ENCODE assay signal across 8 mouse cellular contexts in the genomic region with DNA sequence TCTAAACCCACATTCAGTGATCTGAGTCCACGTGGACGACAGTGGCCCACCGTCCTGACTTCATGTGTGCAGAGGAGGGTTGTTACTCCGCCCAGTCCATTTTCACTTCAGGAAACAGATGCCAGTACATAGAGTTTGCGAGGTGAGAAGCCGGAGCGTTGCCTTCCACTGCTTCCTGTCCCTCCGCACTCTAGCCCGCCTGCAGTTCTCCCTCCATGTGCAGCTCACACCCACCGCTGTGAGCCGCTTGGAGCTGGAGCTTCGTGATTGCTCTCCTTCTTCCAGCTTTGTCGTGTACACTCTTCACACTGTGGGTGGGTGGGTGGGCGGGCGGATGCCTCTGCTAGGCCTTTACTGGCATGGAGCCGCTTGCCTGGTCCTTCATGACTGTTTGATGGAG. TPM values are rescaled to one million over a fixed set of nuclear protein-coding genes. Genes with fewer than 3 reads are reported as not detected.
DNase-seq lines count a peak whose midpoint lies in the region; ATAC-seq and TF ChIP-seq lines count a peak whose summit lies in the region.

No protein-coding gene starts in this region.

- no peak for DNase-seq in kidney, postnatal 14 days
- no peak for DNase-seq in ES-E14 (ENCODE audit: low read depth, low spot score)
- DNase-seq in frontal cortex, postnatal 36 days (ENCODE audit: low spot score in 2 of 2), result peak; percentile 59 to 68
- no peak for DNase-seq in spleen, adult 12 weeks (ENCODE audit: low spot score)
- no peak for DNase-seq in adrenal gland, postnatal 4 days (ENCODE audit: low spot score in 2 of 2)
- DNase-seq in adrenal gland, adult 2 months, result no peak

- in situ Hi-C loops in ES-E14 (cut with MboI; ENCODE audit: low sequenced_read_pairs in 2 of 2, unreplicated experiment in 2 of 2), result no loop called here

- peaks cover 26% of the 10 kb centered on the region for H3K4me1 ChIP-seq in kidney, embryonic 14.5 days (ENCODE audit: control insufficient read depth, insufficient read depth, low read length)
- peaks cover 0 to 8% of the 10 kb centered on the region in 2 experiments; a peak in 2 of 4 replicates for H3K4me1 ChIP-seq in ES-E14 (ENCODE audit: control insufficient read depth in 2 of 2, insufficient read depth in 2 of 2, low read length in 2 of 2, poor library complexity in 1 of 2)
- H3K4me1 ChIP-seq in megakaryocyte, embryonic 14.5 days, result peaks cover 36% of the 10 kb centered on the region

- no peaks in the 10 kb centered on the region for H3K36me3 ChIP-seq in kidney, embryonic 14.5 days (ENCODE audit: control insufficient read depth, insufficient read depth, low read length)
- H3K36me3 ChIP-seq in ES-E14 (ENCODE audit: control insufficient read depth, insufficient read depth, low read length, poor library complexity, severe bottlenecking), result no peaks in the 10 kb centered on the region; the same call in 1 of the 2 replicates
- H3K36me3 ChIP-seq in megakaryocyte, embryonic 14.5 days (replicated peaks; ENCODE audit: low read length), result peaks cover 2% of the 10 kb centered on the region

- H3K27ac ChIP-seq in kidney, embryonic 14.5 days (ENCODE audit: low read depth, low read length), result 0 out of 2 replicates have a peak overlapping the region, but pooled peaks have one; percentile 17
- H3K27ac ChIP-seq in ES-E14 (ENCODE audit: insufficient read depth, low read depth, low read length, poor library complexity, severe bottlenecking), result no peak overlapping the region

- no peak for ATAC-seq in kidney, embryonic 14.5 days (ENCODE audit: low FRiP score, low TSS enrichment)

- H3K4me2 ChIP-seq in kidney, embryonic 14.5 days (replicated peaks; ENCODE audit: low read depth, low read length), result peak overlapping the region; percentile 15; the same call in 1 of the 2 replicates

- H3K9ac ChIP-seq in kidney, embryonic 14.5 days (ENCODE audit: low read depth, low read length), result 0 out of 2 replicates have a peak overlapping the region, but pooled peaks have one; percentile 18
- peak overlapping the region; percentile 3; the same call in 1 of the 2 replicates for H3K9ac ChIP-seq in ES-E14 (ENCODE audit: insufficient read depth, low read depth, low read length, poor library complexity, severe bottlenecking)

- WGBS in kidney, embryonic 14.5 days, result 28% methylated on average over 16 of the region's 16 CpGs

- no peak overlapping the region for H3K4me3 ChIP-seq in kidney, embryonic 14.5 days (ENCODE audit: low read length)
- peak overlapping the region; percentile 13 to 23; a peak in 3 of 4 replicates for H3K4me3 ChIP-seq in ES-E14 (ENCODE audit: insufficient read depth in 1 of 2, low read depth in 1 of 2, low read length in 2 of 2, poor library complexity in 1 of 2, severe bottlenecking in 1 of 2)
- peak overlapping the region; percentile 59 for H3K4me3 ChIP-seq in megakaryocyte, embryonic 14.5 days (replicated peaks)

- no peaks in the 10 kb centered on the region for H3K9me3 ChIP-seq in kidney, embryonic 14.5 days (ENCODE audit: control insufficient read depth, low read length)
- H3K9me3 ChIP-seq in ES-E14 (ENCODE audit: control insufficient read depth, insufficient read depth, low read depth, low read length), result no peaks in the 10 kb centered on the region
- no peaks in the 10 kb centered on the region for H3K9me3 ChIP-seq in megakaryocyte, embryonic 14.5 days

- H3K27me3 ChIP-seq in kidney, embryonic 14.5 days (ENCODE audit: control insufficient read depth, insufficient read depth, low read length), result no peaks in the 10 kb centered on the region
- peaks cover 3% of the 10 kb centered on the region for H3K27me3 ChIP-seq in megakaryocyte, embryonic 14.5 days (replicated peaks)

TF ChIP-seq in ES-E14, 5 proteins besides CTCF, POLR2A, EP300 and RAD21:
- TF ChIP-seq HCFC1 (IDR thresholded peaks at IDR 0.05; ENCODE audit: borderline replicate concordance, insufficient read depth, low read length), result no peak
- TF ChIP-seq CHD2 (IDR thresholded peaks at IDR 0.05; ENCODE audit: low read depth, low read length), result no peak
- no peak for TF ChIP-seq MAFK (IDR thresholded peaks at IDR 0.05; ENCODE audit: insufficient read depth, low read depth, low read length)
- TF ChIP-seq ZNF384 (IDR thresholded peaks at IDR 0.05; ENCODE audit: low read depth, low read length), result no peak
- TF ChIP-seq ZC3H11A (IDR thresholded peaks at IDR 0.05; ENCODE audit: borderline replicate concordance, low read depth, low read length), result no peak

RNA-seq across cellular contexts. Expression of gene Dip2b, which starts 53.8 kb away (rescaled TPM):
- polyA plus RNA-seq in kidney, embryonic 14.5 days (2014; fragmentation: Nextera tagmentation; extraction: Ambion mirVana), result 15.2 and 20.7 TPM in 2 replicates
- total RNA-seq in ES-E14 (2012; rRNA removed), result 18.6 and 21.1 TPM in 2 replicates
- 0.46 TPM in 1 of 2 replicates, not detected in the other for polyA plus RNA-seq in megakaryocyte, embryonic 14.5 days (2012; ENCODE audit: insufficient read depth, low replicate concordance)
- total RNA-seq in adrenal gland, postnatal 4 days (2021), result 10 to 100 TPM; 32.2 to 33.0 TPM
- total RNA-seq in adrenal gland, adult 2 months (2021), result 10 to 100 TPM; 13.8 to 14.6 TPM
- 3.4 and 4.7 TPM in 2 replicates for polyA plus RNA-seq in adrenal gland, adult 2 months (2012; rRNA removed)

Comparison
In these comparisons a context has a peak if more than half of its experiments do, and no peak if none do; other contexts are left out.
1. DNase-seq: peak in frontal cortex, postnatal 36 days (2 of 2); none in kidney, postnatal 14 days (single experiment), ES-E14 (single experiment), spleen, adult 12 weeks (single experiment), adrenal gland, postnatal 4 days (0 of 2) and adrenal gland, adult 2 months (single experiment).